Mouse (Mus musculus) heart, embryonic 12.5 days (tissue): Measurements from ENCODE around the gene Apobr. TPM values are rescaled to one million over a fixed set of nuclear protein-coding genes. Genes with fewer than 3 reads are reported as not detected.

ENCODE experiments used
- ATAC-seq: fragments of 200-750 bp; cut with Nextera tagmentation; 2 replicates; pipeline ENCODE4 v1.8.0; 2017; ENCODE audit warnings: moderate TSS enrichment, moderate library complexity; ENCODE audit not compliant: insufficient number of reproducible peaks, low FRiP score
- H3K27ac ChIP-seq: fragments of 300-500 bp; sonication (generic); 2 replicates; pipeline ENCODE4 v1.5.1; 2016; ENCODE audit warnings: mild to moderate bottlenecking, moderate library complexity; ENCODE audit not compliant: poor library complexity, severe bottlenecking
- H3K27me3 ChIP-seq: fragments of 300-500 bp; sonication (generic); replicated peaks from 2 replicates; pipeline ENCODE4 v1.6.1; 2016; ENCODE audit warnings: mild to moderate bottlenecking, moderate library complexity
- H3K36me3 ChIP-seq: fragments of 300-500 bp; sonication (generic); 2 replicates; pipeline ENCODE4 v1.6.1; 2016; ENCODE audit warnings: mild to moderate bottlenecking, moderate library complexity
- H3K4me1 ChIP-seq: fragments of 300-500 bp; sonication (generic); replicated peaks from 2 replicates; pipeline ENCODE4 v1.6.1; 2016; ENCODE audit warnings: mild to moderate bottlenecking
- H3K4me2 ChIP-seq: fragments of 300-500 bp; sonication (generic); 2 replicates; pipeline ENCODE4 v1.6.1; 2016; ENCODE audit warnings: mild to moderate bottlenecking, moderate library complexity
- H3K4me3 ChIP-seq: fragments of 300-500 bp; sonication (generic); 2 replicates; pipeline ENCODE4 v1.5.1; 2016; ENCODE audit warnings: mild to moderate bottlenecking
- H3K9ac ChIP-seq: fragments of 300-500 bp; sonication (generic); 2 replicates; pipeline ENCODE4 v1.6.1; 2016; ENCODE audit warnings: mild to moderate bottlenecking, moderate library complexity
- H3K9me3 ChIP-seq: fragments of 300-500 bp; sonication (generic); replicated peaks from 2 replicates; pipeline ENCODE4 v1.6.1; 2016; ENCODE audit warnings: mild to moderate bottlenecking, moderate library complexity
- WGBS: fragments of 180-500 bp; shearing (Covaris S2); methylation state at CpG from one replicate; pipeline ENCODE4 v1.1.7; 2016; 5-methylcytosine and 5-hydroxymethylcytosine counted together
- polyA plus RNA-seq: library from polyadenylated mRNA; unstranded; fragments of >200 nt; fragmentation: Nextera tagmentation; extraction: Ambion mirVana; gene quantifications from 2 replicates; pipeline ENCODE4 v1.2.1, GENCODE M21; 2016

The Apobr gene
- polyA plus RNA-seq, 1 experiment from 2014 or later = 0.27 TPM

GRCm38 (mm10) chr7:126598919-126599318, 14.2 kb downstream of the Apobr start:
- H3K4me1 ChIP-seq = no peaks in the 10 kb centered on the region
- no peaks in the 10 kb centered on the region for H3K36me3 ChIP-seq
- no peak overlapping the region for H3K4me2 ChIP-seq
- no peak for ATAC-seq
- no peak overlapping the region for H3K9ac ChIP-seq
- no peak overlapping the region for H3K4me3 ChIP-seq
- no peaks in the 10 kb centered on the region for H3K9me3 ChIP-seq
- WGBS = 59% methylated on average over 6 of the region's 6 CpGs
- no peak overlapping the region for H3K27ac ChIP-seq
- H3K27me3 ChIP-seq = peaks cover 17% of the 10 kb centered on the region

DNA sequence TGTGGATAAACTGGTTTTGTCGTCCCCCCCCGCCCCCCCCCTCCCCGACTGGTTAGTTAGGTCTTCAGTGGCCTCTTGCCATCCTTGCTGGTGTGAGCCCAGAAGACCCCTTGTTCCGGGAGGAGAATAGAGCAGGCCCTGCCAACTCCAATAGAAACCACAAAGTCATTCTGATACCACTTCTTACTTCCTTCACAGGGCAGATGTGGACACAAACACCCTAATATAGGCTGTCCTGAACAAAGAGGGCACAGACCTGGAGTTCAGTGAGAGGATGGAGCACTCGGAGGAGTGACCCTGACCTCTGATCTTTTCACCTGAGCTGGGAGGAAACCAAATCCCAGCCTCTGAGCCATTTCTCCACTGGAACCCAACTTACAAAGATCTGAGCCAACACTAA, 17.2 kb downstream of the Apobr start:
- WGBS = 33% methylated on average over 5 of the region's 5 CpGs
- H3K4me1 ChIP-seq = no peaks in the 10 kb centered on the region
- ATAC-seq = no peak
- H3K9ac ChIP-seq = no peak overlapping the region
- no peak overlapping the region for H3K4me2 ChIP-seq
- no peak overlapping the region for H3K27ac ChIP-seq
- H3K4me3 ChIP-seq = no peak overlapping the region
- no peaks in the 10 kb centered on the region for H3K9me3 ChIP-seq
- H3K27me3 ChIP-seq = 0 out of 2 replicates have a peak, but pooled peaks cover 4% of the 10 kb centered on the region
- H3K36me3 ChIP-seq = no peaks in the 10 kb centered on the region

GRCm38 (mm10) chr7:126602650-126603049, 17.9 kb downstream of the Apobr start:
- no peak for ATAC-seq
- 0 out of 2 replicates have a peak, but pooled peaks cover 4% of the 10 kb centered on the region for H3K27me3 ChIP-seq
- no peak overlapping the region for H3K4me3 ChIP-seq
- H3K9ac ChIP-seq = no peak overlapping the region
- no peaks in the 10 kb centered on the region for H3K4me1 ChIP-seq
- WGBS = 72% methylated on average over 3 of the region's 3 CpGs
- H3K9me3 ChIP-seq = no peaks in the 10 kb centered on the region
- H3K4me2 ChIP-seq = no peak overlapping the region
- no peak overlapping the region for H3K27ac ChIP-seq
- no peaks in the 10 kb centered on the region for H3K36me3 ChIP-seq

DNA sequence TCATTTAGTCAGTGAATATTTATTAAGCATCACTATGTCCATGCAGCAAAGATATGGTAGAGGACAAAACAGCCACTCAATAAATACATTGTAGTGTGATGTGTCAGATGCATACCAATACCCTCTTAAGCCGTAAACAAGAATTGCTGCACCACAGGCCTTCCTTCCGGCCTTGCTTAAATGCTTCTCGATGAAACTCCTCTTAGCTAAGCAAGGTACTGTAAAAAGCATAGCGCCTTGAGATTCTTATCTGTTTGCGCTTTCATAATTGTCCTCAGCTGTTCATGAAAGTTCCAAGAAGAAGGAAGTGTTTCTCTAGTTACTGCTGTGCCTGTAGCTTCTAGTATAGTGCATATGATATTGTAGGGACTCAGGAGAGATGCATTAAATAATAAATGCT, 21.9 kb downstream of the Apobr start:
- ATAC-seq = no peak
- Histone ChIP-seq H3K9ac (no peak overlapping the region), H3K4me3 (no peak overlapping the region), H3K9me3 (no peaks in the 10 kb centered on the region), H3K36me3 (no peaks in the 10 kb centered on the region), H3K4me1 (no peaks in the 10 kb centered on the region), H3K27ac (no peak overlapping the region), H3K4me2 (no peak overlapping the region), H3K27me3 (0 out of 2 replicates have a peak, but pooled peaks cover 4% of the 10 kb centered on the region)
- 79% methylated on average over 5 of the region's 5 CpGs for WGBS

GRCm38 (mm10) chr7:126607064-126607463, 22.3 kb downstream of the Apobr start:
- H3K36me3 ChIP-seq = no peaks in the 10 kb centered on the region
- 0 out of 2 replicates have a peak, but pooled peaks cover 4% of the 10 kb centered on the region for H3K27me3 ChIP-seq
- H3K4me1 ChIP-seq = no peaks in the 10 kb centered on the region
- no peaks in the 10 kb centered on the region for H3K9me3 ChIP-seq
- no peak overlapping the region for H3K27ac ChIP-seq
- ATAC-seq = no peak
- WGBS = 66% methylated on average over 3 of the region's 3 CpGs
- no peak overlapping the region for H3K4me2 ChIP-seq
- H3K4me3 ChIP-seq = no peak overlapping the region
- H3K9ac ChIP-seq = no peak overlapping the region

GRCm38 (mm10) chr7:126607796-126608195, 23.1 kb downstream of the Apobr start:
- 79% methylated on average over 5 of the region's 5 CpGs for WGBS
- no peak for ATAC-seq
- 0 out of 2 replicates have a peak, but pooled peaks cover 4% of the 10 kb centered on the region for H3K27me3 ChIP-seq
- H3K9ac ChIP-seq = no peak overlapping the region
- H3K9me3 ChIP-seq = no peaks in the 10 kb centered on the region
- H3K4me1 ChIP-seq = no peaks in the 10 kb centered on the region
- no peak overlapping the region for H3K4me3 ChIP-seq
- no peak overlapping the region for H3K27ac ChIP-seq
- no peak overlapping the region for H3K4me2 ChIP-seq
- no peaks in the 10 kb centered on the region for H3K36me3 ChIP-seq

GRCm38 (mm10) chr7:126612736-126613135, 28.0 kb downstream of the Apobr start:
- no peak overlapping the region for H3K9ac ChIP-seq
- H3K9me3 ChIP-seq = no peaks in the 10 kb centered on the region
- no peak overlapping the region for H3K27ac ChIP-seq
- no peaks in the 10 kb centered on the region for H3K36me3 ChIP-seq
- no peak overlapping the region for H3K4me2 ChIP-seq
- no peak overlapping the region for H3K4me3 ChIP-seq
- H3K4me1 ChIP-seq = no peaks in the 10 kb centered on the region
- WGBS = 69% methylated on average over 3 of the region's 3 CpGs
- ATAC-seq = no peak
- H3K27me3 ChIP-seq = no peaks in the 10 kb centered on the region

GRCm38 (mm10) chr7:126616707-126617106, 32.0 kb downstream of the Apobr start:
- Histone ChIP-seq H3K27ac (no peak overlapping the region), H3K9me3 (no peaks in the 10 kb centered on the region), H3K4me2 (no peak overlapping the region), H3K36me3 (no peaks in the 10 kb centered on the region), H3K4me1 (no peaks in the 10 kb centered on the region; the same call in 1 of the 2 replicates), H3K4me3 (no peak overlapping the region), H3K9ac (no peak overlapping the region), H3K27me3 (no peaks in the 10 kb centered on the region)
- ATAC-seq = no peak
- WGBS = 59% methylated on average over 3 of the region's 3 CpGs

DNA sequence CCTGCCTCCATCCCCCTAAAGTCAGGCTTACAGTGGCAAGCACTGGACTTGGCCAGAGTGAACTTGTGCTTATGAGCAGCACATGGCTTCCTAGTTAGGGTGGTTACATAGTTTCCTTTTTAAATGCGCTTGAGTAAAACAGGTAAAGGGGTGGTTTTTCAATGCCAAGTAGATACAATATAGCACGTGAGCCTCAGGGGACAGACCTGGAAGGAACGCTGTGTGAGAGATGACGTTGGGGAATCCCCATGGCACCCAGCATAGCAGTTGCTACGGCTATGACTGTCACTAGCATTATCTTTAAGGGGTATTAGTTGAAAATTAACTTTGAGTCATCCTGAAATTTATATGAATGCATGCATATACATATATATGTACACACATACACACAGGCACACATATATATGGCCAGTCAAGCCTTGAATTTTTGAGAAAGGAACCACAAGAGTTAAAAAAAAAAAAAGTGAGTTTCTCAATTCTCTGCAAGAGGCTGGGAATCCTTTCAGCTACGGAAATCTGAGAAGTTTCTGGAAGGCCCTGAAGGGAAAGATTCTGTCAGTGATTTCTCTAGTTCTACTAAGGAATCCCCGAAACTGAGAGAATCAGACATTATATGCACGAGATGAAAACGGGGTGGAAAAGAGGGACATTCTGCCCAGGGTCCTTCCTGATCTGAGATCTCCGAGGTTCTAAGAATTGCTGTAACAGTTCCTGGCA, 35.0 kb downstream of the Apobr start:
- Histone ChIP-seq H3K9ac (no peak overlapping the region), H3K36me3 (no peaks in the 10 kb centered on the region), H3K27me3 (no peaks in the 10 kb centered on the region), H3K9me3 (no peaks in the 10 kb centered on the region), H3K27ac (no peak overlapping the region), H3K4me1 (no peaks in the 10 kb centered on the region; the same call in 1 of the 2 replicates), H3K4me2 (no peak overlapping the region), H3K4me3 (no peak overlapping the region)
- ATAC-seq = no peak
- WGBS = 79% methylated on average over 10 of the region's 10 CpGs

GRCm38 (mm10) chr7:126621452-126622359, 37.0 kb downstream of the Apobr start:
- H3K4me3 ChIP-seq = no peak overlapping the region
- ATAC-seq = no peak
- H3K27me3 ChIP-seq = no peaks in the 10 kb centered on the region
- no peaks in the 10 kb centered on the region for H3K9me3 ChIP-seq
- no peak overlapping the region for H3K27ac ChIP-seq
- H3K4me1 ChIP-seq = peaks cover 9% of the 10 kb centered on the region
- H3K36me3 ChIP-seq = no peaks in the 10 kb centered on the region
- 64% methylated on average over 9 of the region's 9 CpGs for WGBS
- H3K4me2 ChIP-seq = no peak overlapping the region
- H3K9ac ChIP-seq = no peak overlapping the region

- no peak overlapping the region for H3K9ac ChIP-seq
- H3K4me2 ChIP-seq = no peak overlapping the region
- H3K9me3 ChIP-seq = no peaks in the 10 kb centered on the region
- H3K4me3 ChIP-seq = no peak overlapping the region
- no peaks in the 10 kb centered on the region for H3K36me3 ChIP-seq
- H3K27ac ChIP-seq = no peak overlapping the region
- WGBS = 72% methylated on average over 1 of the region's 1 CpGs
- H3K27me3 ChIP-seq = no peaks in the 10 kb centered on the region
- peaks cover 11% of the 10 kb centered on the region for H3K4me1 ChIP-seq
- no peak for ATAC-seq
These were observed 38.6 kb downstream of the Apobr start for GRCm38 (mm10) chr7:126623381-126623780.
